Mouse (Mus musculus): ENCODE results near the gene Cyb5d2.
"Not testable (repeated sequence)": the region's sequence is repeated elsewhere in the genome, so short reads cannot be mapped to it uniquely, and the experiment has no call there.

Cyb5d2 gene

DNA sequence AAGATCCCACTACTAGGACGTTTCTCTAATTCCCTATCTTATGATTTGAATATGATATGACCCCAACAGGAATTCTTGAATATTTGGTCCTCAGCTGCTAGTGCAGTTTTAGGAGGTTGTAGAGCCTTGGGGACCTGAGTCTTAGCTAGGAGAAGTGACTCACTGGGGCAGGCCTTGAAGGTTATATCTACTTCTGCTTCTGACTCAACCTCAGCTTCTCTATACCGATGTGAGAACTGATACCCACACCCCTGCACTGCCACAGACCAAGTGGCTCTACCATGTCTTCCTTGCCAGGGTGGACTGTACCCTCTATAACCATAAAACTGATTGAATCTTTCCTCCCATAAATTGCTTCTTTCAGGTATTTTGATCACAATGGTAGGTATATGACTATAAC, 13.8 kb downstream of the Cyb5d2 start:
- no peak for ATAC-seq (ENCODE audit: insufficient number of reproducible peaks, low FRiP score, low TSS enrichment)

DNA sequence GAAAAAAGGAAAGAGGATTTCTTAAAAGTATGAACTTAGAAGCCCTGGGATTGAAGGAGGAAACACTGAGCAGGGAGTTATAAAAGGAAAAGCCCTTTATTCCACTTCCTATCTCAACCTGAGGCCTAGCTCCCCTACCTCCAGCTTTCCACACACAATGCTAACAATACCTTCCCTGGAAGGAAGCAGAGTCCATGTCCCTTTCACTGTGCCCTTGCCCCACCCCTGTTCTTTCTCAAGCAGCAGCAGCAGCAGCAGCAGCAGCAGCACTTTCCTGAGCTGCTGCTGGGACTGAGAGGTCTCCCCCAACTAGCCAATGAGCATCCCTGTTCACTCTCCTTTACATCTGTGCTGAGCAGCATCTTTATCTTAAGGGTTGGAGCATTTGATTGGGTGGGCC, 17.0 kb downstream of the Cyb5d2 start:
- no peak for ATAC-seq (ENCODE audit: insufficient number of reproducible peaks, low FRiP score, low TSS enrichment)

GRCm38 (mm10) chr11:72772611-72773010, 23.3 kb downstream of the Cyb5d2 start:
- ATAC-seq (ENCODE audit: insufficient number of reproducible peaks, low FRiP score, low TSS enrichment), result not testable (repeated sequence)

- no peak for ATAC-seq (ENCODE audit: insufficient number of reproducible peaks, low FRiP score, low TSS enrichment)
Measured at GRCm38 (mm10) chr11:72771461-72771860, 24.5 kb downstream of the Cyb5d2 start.

- no peak for ATAC-seq (ENCODE audit: insufficient number of reproducible peaks, low FRiP score, low TSS enrichment)
Measured at GRCm38 (mm10) chr11:72770816-72771215, 25.1 kb downstream of the Cyb5d2 start.

GRCm38 (mm10) chr11:72770324-72770723, 25.6 kb downstream of the Cyb5d2 start:
- ATAC-seq (ENCODE audit: insufficient number of reproducible peaks, low FRiP score, low TSS enrichment), result no peak

DNA sequence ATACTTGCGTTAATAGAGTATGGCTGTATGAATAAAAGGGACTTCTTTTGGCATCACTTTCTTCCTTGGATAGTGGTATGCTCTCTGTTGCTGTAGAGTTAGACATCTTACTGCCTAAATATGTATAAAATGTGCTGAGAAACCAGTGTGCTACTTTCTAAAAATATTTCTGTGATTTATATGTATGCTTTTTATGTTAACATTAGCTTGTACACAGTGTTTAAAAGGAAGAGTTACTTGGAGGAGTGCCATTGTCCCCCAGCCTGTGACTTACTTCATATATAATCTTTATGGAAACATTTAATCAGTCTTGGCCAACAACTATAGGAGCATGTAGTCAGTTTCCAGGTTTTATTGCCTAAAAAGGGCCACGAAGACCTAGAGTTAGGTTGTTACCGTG, 26.9 kb downstream of the Cyb5d2 start:
- no peak for ATAC-seq (ENCODE audit: insufficient number of reproducible peaks, low FRiP score, low TSS enrichment)

- ATAC-seq (ENCODE audit: insufficient number of reproducible peaks, low FRiP score, low TSS enrichment), result no peak
Measured at GRCm38 (mm10) chr11:72767716-72768115, 28.2 kb downstream of the Cyb5d2 start.

GRCm38 (mm10) chr11:72764270-72764669, 31.7 kb downstream of the Cyb5d2 start:
- ATAC-seq (ENCODE audit: insufficient number of reproducible peaks, low FRiP score, low TSS enrichment), result no peak

DNA sequence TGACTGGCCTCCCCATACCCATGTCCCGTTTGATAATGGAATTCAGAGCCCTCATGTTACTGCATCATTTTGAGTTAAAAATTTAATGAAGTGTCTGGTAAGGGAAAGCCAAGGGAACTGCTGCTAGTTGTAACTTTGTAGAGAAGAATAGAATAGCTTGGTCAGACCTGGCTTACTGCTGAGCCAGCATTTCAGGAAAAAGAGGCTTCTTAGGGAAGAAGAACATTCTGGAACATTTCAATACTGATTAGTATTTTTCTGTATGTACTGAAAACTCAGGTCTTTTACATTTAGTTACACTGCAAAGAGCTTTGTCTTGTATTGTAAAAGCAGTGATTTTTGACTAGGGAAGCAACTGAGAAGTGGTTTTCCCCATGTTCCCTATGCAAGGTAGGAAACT, 35.2 kb downstream of the Cyb5d2 start:
- ATAC-seq (ENCODE audit: insufficient number of reproducible peaks, low FRiP score, low TSS enrichment), result no peak

DNA sequence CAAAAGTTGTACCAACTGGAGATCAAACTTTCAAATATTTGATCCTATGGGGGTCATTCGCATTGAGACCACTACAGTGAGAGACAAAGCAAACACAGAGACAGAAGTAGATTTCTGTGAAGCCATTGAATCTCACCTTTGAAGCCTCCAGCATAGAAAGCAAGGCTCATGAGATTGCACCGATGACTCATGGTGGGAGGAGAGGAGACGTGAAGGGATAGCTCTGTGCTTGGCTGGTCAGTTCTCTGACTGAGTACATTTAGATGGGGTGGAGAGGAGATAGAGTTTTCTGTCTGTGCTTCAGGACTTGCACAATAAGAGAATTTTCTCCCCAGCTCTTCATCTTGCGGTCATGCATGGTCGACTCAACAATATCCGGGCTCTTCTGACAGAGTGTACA, 36.4 kb downstream of the Cyb5d2 start:
- no peak for ATAC-seq (ENCODE audit: insufficient number of reproducible peaks, low FRiP score, low TSS enrichment)

- no peak for ATAC-seq (ENCODE audit: insufficient number of reproducible peaks, low FRiP score, low TSS enrichment)
Measured at GRCm38 (mm10) chr11:72758316-72758715, 37.6 kb downstream of the Cyb5d2 start.

DNA sequence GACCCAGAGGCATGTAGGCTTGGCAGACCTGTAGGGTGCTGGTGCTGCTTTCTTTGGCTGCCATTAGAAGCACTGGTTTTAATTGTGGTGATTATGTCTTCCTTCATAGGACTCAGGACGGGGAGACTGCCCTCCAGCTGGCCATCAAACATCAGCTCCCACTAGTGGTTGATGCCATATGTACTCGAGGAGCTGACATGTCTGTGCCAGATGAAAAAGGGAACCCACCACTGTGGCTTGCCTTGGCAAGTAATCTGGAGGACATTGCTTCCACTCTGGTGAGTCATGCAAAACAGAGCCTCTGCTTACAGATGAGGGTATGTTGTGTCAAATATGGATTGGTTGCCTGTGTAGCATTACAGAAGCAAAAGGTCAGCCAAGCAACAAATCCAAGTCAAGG, 44.0 kb downstream of the Cyb5d2 start:
- ATAC-seq (ENCODE audit: insufficient number of reproducible peaks, low FRiP score, low TSS enrichment), result no peak

- ATAC-seq (ENCODE audit: insufficient number of reproducible peaks, low FRiP score, low TSS enrichment), result no peak
Measured at GRCm38 (mm10) chr11:72739048-72739447, 56.9 kb downstream of the Cyb5d2 start.

GRCm38 (mm10) chr11:72737517-72737916, 58.4 kb downstream of the Cyb5d2 start:
- ATAC-seq (ENCODE audit: insufficient number of reproducible peaks, low FRiP score, low TSS enrichment), result not testable (repeated sequence)

DNA sequence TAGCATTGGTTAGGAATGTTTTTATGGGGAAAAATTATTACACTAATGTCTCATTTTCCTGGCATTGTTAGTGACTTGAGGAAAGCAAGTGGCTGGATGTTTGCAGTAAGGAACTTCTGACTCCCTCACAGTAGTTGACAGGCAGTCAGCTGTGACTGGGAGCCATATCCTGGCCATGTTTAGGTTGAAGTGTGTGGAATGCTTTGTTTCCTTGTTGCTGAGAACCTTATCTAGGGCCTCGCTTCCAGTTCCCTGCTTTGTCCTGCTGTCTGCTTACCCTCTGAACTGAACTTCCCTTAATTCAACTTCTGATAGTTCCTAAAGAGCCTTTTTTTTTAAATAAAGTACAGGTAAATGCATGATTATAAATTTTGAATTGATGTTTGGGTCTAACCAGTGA, 59.6 kb downstream of the Cyb5d2 start:
- ATAC-seq (ENCODE audit: insufficient number of reproducible peaks, low FRiP score, low TSS enrichment), result no peak

DNA sequence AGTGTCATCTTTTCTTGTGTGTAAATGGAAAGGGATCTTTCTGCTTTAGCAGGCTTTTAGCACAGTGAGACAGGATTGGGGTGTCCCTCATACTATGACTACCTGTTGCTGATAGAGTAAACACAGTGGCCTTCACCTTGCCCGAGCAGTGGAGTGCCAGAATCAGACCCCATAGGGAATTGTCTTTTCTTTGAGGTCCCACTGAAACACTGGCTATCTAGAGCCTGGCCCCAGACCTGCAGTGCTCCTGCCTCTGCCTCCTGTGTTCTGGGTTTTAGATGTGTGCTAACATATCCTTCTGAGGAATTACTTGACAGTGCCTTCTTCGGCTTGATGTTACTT, 60.5 kb downstream of the Cyb5d2 start:
- ATAC-seq (ENCODE audit: insufficient number of reproducible peaks, low FRiP score, low TSS enrichment), result no peak

DNA sequence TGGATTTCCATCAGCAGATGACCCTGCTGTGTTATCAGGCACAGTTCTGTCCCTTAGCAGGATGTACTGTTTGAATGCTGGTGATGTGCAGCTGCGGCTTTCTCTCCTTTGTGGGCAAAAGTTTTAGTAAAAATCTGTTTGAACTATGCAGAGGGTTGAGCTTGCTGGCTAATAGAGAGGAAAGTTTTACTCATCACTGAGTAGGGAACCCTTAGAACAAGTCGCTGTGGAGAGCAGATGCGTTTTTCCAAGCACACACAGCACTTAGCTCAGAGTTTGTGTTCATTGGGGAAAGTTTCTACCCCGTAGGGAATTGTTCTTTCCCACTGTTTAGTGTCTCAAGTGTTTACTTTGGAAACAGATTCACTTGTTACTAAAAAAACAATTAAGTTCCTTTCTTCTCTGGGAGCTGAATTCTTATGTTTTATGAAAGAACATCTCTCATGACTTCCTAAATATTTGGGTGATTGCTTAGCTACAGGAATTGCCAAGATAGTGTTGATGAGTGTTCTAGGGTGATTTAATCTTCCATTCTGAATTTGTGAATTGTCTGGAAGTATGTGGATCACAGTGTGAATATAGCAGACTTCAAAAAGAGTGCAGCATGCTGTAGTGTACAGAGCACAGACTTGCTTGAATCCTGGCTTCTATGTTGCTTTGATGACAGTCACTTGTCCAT, 61.0 kb downstream of the Cyb5d2 start:
- no peak for ATAC-seq (ENCODE audit: insufficient number of reproducible peaks, low FRiP score, low TSS enrichment)

- no peak for ATAC-seq (ENCODE audit: insufficient number of reproducible peaks, low FRiP score, low TSS enrichment)
Measured at GRCm38 (mm10) chr11:72733736-72734135, 62.2 kb downstream of the Cyb5d2 start.

Data from cerebellum, adult (tissue).